Mouse (Mus musculus) thymus, postnatal 10 days (tissue): ENCODE data around the gene Utp20.
"Not testable (repeated sequence)": the region's sequence is repeated elsewhere in the genome, so short reads cannot be mapped to it uniquely, and the experiment has no call there.

Source experiments
- DNase-seq, 2 experiments: peaks; one replicate each; pipeline ENCODE4 v3.0.0; 2021; ENCODE audit warnings: low spot score in 2 of 2

Utp20 gene

DNA sequence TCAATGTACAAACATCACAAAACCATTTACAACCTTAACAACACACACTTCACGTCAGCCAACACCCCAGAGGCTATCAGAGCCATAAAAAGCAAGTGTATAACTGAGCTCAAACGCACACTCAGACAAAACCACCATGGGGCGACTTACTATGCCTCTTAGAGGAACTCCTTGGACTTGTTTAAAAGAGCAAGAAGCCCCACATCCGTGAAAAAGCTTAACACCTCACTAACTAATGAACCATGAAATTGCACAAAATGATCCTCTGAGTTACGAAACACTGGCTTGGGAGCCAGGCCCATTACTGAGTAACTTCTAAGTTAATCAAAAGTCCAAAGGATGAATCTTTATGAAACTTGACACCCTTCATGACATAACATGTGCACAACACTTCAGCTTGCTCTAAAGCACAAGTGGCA lies 42.1 kb downstream of the Utp20 start:
- DNase-seq, result no peak

DNA sequence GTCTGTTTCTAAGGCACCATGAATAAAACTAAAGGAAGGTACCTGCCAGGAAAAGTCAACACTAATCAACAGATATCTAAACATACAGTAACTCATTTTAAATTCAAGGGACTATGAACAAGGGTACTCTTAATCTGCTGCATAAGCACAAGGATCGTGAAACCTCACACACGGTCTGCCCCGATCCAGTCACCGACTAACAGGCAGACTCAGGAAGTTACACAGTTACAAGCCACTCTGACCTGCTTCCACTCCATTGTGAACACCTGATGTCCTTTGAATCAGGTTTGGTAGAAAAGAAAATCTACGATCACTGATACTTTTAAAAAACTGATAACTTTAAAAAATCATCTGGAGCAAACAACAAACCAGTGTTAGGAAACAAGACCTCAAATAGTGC lies 42.7 kb downstream of the Utp20 start:
- no peak for DNase-seq

DNA sequence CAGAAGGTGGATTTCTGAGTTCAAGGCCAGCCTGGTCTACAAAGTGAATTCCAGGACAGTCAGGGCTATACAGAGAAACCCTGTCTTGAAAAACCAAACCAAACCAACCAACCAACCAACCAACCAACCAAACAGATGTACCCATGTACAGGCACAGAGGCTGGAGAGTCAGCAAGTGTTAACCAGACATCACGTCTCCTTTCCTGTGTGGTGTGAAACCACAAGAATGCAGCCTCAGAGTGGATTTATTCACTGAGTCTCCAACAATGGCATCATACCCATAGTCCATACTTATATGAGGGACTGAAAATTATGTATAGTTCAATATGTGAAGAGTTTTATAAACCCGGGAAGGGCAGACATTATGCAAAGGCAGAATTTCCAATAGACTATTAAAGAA lies 43.5 kb downstream of the Utp20 start:
- not testable (repeated sequence) for DNase-seq

DNA sequence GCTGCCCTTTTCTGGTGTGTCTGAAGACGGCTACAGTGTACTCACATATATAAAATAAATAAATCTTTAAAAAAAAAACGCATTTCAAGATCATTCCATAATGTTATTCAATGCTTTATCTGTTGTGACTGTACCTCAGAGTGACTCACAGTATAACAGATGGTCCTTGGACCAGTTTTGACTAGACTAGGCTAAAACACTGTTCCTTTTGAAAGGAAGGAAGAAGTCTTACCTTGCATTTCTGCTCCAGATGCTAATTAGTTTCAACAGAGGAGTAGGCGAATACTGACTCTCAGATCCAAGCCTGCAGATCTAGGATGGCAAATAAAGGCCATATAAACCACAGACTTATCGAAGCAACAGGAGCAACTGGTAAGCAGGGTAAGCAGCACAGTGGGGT lies 45.9 kb downstream of the Utp20 start:
- DNase-seq, result no peak

DNA sequence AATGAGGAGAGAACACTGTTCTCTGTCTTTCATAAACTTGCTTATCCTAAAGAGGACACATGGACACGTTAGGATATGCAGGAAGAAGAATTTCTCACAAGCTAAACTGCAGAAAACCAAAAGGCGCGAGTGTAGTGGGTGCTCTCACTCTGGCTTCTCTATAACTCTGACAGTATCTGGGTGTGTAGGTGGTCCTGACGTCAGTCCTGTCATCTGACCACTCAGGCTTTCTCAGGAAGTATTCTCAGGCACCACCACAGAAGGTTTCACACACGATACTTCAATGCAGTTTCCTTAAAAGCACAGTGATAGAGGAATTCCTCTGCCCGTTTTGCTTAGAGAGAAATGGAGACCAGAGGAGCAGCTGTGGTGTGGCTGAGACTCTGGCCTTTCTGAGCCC lies 50.4 kb downstream of the Utp20 start:
- no peak for DNase-seq

DNA sequence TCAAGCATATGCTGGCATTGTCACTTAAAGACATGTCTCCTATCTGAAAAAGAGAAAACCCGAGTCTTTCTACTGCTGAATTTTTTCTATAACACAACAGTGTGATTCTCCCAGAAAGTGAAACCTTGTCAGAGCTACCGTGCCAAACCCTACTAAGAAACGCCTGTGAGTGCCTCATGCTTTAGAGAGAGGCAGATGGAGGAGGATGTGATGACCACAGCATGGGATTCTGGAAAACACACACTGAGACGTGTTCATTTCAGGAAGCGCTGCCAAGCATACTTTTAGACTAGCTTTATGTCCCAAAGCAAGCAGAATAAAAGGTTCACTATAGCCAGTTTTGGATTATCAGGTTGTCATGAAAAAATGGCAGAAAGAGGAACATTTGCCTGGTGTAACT lies 53.6 kb downstream of the Utp20 start:
- not testable (repeated sequence) for DNase-seq

DNA sequence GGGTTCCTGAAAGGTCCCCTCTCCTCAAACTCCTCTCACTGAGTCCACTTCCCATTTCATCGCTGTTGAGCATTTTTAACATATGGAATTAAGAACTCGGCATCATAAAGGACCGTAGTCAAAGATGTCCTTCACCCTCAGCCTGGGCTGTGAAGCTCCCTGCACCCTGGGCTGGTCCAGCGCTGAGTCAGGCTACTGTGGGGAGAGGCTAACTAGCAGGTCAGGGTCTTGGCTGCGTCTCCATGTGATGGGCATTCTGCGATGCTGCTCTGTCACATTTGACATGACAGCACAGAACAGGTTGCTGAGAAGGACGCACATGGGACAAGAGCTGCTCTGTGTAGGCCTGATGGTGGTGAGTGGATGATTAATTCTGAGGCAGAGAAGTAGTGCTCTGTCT lies 56.9 kb downstream of the Utp20 start:
- DNase-seq, result no peak

DNA sequence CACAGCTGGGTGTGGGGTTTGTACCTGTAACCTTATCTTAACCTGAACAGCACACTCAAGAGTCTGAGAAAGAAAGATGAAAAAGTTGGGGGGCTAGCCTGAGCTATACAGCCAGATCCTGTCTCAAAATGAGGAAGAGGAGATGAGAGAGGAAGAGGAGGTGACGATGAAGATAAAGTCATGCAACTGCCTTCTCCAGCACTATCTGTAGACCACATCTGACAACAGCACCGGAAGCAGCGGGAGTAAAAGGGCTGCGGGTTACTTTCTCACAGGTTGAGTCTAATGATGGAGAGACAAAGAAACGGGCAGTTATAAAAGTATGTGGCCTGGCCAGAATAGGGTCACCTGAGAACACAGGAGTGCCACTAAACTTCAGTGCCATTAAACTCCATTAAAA lies 57.6 kb downstream of the Utp20 start:
- DNase-seq, result no peak

DNA sequence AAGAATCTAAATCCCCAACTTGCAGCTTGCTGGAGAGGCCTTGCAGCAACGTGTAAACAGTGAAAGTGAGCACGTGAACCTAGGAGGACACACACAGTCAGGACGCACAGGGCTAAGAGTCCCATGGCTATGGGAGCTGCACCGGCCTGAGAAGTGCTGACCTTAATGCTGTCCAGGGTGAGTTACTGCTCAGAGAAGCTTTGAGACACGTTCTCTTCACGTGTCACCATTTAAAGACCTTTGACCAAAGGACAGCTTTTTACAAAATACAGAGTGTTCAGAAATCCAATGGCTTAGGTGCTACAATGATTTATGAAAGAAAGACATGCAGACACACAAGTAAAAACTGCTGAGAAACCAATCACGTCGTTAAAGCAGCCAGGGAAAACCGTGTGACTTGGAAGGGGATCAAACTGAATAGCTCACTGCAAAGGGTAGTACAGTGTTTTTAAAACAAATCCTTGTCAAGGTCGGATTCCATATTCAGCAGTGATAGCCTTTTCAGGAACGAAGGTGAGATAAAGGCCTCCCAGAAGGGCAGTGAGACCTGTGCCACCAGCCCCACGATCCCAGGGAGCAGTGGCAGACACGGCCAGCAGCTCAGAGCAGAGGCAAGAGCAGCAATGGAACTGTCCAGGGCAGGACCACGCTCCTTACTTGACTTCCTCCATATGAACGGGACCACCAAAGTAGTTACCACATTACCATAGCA lies 61.0 kb downstream of the Utp20 start:
- DNase-seq, result no peak

DNA sequence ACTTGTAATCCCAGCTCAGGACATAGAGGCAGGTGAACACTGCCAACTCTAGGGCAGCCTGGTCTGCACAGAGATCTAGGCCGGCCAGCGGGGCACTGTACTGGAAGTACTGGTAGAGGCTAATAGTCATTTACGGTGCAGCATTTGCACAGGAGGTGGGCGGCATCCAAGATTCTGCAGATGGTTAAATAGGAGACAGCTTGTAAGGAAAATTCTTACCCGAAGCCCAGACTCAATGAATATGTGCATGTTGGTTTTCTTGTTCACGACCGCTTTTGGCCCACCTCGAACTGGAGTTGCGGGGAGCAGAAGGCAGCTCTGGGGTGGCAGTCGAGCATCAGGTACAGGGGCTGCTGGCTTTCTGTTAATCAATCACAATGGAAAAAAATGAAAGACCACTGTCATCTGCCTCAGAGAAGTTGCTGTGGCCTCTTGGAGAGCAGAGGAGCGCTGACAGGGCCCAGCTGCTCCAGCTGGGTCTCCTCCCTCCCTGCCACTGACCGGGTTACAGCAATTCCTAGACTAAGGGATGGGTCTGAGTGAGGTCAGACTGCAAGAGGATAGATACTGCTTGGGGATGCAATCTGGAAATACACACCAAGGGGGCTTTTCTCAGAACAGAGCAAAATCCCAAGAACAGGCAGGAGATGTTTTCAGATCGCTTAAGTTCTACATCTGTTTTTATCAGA lies 64.9 kb downstream of the Utp20 start:
- no peak for DNase-seq

DNA sequence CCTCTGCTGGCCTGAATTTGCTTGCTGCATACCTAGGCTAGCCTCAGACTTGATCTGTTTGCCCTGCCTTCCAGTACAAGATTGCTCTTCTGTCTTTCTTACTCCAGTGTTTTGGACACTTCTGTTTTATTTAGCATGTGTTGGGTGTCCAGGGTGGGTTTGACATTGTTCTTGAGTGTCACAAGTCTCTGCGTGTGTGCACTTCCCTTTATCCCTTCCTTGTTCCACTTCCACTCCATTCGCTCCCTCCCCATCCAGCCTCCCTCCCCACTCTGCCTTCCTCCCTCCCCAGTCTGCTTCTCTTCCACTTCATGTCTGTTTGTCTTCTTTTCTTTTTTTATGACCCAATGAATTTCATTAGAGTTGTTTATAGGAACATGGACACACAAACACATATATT lies 85.2 kb downstream of the Utp20 start:
- DNase-seq, result no peak

DNA sequence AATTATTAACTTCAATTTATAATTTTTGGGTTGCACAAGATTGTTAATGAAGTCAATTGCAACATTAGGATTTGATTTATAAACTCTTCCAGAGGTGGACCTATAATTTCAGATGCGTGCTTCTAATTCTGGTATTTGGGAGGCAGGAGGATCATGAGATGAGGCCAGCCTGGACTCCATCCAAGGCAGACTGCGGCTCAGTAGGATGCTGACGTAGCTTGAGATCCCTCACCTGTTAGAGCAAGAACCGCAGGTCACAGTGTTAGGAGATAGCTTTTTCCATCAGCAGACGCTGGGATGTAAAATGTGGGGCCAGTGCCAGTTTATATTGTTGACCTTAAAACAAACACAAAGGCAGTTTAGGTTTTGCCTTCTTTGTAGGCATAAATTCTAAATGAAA lies 85.8 kb downstream of the Utp20 start:
- no peak for DNase-seq

DNA sequence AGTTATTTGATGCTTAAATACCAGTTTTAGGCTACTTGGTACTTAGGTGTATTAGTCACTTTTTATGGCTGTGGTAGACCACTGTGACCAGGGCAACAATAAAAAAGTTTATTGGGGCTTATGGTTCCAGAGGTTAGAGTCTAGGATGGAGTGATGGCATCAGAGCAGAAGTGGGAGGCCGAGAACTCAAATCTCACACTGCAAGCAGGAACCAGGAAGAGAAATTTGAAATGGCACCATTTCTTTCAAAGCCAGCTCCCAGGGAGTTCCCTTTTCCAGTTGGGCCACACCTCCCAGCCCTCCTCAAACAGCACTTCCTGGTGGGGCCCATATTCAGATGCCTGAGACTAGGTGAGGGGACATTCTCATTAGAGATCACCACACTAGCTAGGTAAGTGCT lies 86.8 kb downstream of the Utp20 start:
- DNase-seq, result no peak

DNA sequence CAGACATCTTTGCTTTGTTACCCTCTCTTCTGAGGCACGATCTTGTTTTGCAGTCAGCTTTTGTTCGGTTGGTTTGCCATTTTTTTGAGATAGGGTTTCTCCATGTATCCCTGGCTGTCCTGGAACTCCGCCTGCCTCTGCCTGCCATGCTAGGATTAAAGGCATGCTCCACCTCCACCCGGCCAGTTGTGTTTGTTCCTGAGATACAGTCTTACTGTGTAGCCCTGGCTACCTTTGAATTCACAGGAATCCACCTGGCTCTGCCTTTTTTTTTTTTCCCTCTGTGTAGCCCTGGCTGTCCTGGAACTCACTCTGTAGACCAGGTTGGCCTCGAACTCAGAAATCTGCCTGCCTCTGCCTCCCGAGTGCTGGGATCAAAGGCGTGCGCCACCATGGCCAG lies 87.5 kb downstream of the Utp20 start:
- not testable (repeated sequence) for DNase-seq

DNA sequence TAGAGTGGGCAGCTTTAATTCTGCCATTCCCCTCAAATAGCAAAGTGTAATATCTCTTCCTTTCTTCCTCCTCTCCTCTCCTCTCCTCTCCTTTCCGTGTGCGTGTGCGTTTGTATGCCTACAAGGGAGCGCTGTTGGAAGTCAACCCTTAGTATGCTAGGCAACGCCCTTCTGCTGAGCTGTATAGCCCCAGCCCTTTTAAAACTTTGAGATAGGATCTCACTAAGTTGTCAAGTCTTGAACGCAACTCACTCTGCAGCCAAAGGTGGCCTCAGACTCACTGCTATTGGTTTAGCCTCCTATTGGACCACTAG lies 94.3 kb downstream of the Utp20 start:
- DNase-seq, result no peak

DNA sequence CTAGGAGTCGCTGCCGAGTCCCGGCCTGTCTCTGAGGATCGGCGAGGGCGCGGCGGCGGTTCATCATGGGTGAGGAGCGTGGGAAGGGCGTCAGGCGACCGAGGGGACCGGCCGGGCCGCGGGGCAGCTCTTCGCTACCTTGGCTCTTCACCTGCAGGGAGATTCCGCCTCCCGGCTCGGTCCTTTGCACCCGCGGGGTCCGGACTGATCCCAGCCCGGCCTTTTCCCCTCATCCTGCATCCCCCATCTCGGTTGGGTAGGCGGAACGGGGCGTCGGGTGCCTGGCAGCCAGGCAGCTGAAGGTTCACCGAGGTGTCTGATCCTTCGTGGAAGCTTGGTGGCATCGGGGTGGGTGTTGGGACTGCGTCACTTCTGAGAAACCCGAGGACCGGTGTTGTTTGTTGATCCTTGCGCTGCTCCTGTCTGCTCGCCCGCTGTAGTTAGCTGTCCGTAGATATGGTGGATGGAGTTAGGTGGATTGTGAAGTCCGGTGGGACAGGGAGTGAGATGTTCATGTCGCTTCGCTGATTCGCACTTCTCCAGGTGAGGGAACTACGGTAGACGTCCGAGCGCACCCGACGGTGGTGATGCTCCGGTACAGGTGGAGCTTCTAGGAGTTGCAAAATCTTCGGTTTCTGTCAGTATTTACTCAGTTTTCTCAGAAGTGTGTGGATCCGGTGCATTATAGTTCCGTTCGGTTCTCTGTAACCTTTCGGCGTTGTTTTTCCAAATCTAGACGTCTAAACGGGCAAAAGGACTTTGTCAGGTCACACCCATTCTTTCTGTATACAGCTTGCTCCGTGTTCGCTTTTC lies 94.9 kb downstream of the Utp20 start:
- DNase-seq, result no peak

DNA sequence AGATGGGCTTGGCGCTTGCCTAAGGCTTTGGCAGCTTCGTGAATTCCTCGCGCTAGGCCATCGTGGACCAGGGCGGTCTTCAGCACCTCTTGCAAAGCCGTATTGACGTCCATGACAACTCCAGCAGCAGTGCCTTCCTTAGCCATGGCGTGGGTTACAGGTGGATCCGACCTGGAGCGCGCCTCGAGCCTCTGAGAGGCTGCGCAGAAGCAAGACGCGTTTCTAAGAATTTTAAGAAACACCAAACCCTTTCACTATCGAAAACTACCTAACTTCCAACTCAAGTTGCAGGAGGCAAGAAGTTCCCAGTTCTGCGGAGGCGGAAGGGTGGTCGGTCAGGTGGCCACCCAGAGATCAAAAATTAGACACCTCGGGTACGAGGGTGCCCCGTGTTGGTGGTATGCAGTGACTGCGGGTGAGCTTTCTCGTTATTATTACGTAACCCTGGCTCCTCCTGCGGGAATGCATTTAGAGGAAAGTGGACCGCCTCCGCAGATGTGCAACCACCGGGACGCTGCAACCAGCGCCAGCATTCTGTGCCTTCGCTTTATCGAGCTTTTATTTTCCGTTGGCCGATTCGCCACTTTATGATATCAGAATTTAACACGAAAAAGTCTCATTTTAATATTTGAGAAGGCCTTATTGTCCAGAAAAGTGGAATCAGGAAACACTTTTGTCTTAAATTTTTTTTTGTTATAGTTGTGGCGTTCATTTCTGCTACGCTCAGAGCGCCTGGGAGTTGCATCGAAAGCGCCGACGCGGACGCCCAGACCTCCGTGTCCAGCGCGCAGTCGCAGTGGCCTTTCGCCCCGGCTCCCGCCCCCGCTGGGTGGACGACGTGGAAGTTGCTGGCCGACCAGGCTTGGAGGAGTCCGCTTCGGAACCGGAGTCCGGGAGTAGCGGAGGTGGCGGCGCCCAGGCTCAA lies 95.8 kb downstream of the Utp20 start, which contains the start of gene Arl1:
Gene Arl1, plus strand, starts transcription at position 288 of the 925 bp plus-strand sequence.
- DNase-seq, result peak; percentile 69 to 79

DNA sequence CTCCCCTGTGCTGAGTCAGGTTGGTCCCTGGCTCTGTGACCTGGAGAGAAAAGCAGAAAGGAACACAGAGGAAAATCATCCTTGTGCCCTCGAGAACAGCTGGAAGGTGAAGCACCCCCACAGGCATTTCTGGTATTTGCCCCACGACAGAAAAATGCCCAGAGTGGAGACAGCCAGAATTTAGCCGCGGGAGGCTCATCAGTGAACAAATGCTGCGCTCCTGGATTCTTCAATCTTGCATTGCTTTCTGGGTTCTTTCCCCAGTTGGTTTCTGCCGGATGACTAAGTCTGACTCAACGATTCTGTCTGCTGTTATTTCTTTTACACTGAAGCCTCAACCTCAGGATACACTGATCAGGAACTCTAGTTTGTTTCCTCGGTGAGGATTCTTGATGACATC lies 98.4 kb downstream of the Utp20 start:
- DNase-seq, result no peak

DNA sequence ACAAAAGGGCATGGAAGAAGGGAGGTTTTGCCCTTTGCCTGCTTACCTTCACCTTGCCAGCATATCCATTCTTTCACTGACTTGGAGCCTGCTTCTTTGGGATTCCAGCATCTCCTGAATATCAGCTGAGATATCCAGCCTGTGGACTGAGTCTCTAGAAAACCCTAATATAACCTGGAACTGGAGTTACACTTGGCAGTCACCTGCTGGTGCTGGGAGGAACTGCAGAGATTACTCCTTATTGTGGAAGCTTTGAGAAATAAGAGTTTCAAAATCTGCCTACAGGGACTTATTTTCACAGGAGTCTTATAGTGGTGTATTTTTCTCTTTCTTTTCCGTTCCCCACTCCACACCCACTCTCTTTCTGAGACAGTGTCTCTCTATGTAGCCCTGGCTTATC lies 99.5 kb downstream of the Utp20 start:
- peak in 1 of 2 experiments; percentile 35 for DNase-seq

DNA sequence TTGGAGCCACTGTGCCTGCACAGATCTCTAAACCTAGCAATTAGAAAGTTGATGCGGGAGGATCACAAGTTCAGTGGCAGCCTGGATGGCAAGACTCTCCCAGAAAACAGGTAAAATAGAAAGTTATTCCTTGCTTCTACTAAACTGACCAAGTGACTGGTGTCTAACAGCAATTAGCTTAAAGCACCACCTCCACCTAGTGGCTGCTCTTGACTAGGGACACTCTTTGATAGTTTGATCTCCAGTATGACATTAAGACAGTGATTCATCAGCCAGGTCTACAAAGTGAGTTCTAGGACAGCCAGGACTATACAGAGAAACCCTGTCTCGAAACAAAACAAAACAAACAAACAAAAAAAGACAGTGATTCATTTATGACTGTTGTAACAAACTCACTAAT lies 101.3 kb downstream of the Utp20 start:
- no peak for DNase-seq

DNA sequence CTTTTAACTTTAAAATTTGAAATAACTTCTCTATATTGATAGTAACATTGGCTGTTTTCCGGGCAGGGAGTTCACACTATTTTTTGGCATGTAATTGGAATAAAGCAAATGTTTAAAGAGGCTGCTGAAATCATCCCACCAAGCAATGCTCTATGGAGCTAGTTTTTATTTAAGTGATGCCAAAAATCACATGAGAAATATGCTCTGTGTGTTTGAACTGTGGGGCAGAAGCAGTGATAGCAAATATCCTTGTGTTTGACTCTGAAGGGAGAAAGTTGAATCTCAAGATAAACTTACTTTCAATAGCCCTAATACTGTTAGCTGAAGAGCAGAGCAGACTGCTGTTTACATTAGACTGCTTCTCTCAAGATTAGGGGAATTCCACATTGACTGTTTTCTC lies 107.0 kb downstream of the Utp20 start:
- DNase-seq, result no peak

DNA sequence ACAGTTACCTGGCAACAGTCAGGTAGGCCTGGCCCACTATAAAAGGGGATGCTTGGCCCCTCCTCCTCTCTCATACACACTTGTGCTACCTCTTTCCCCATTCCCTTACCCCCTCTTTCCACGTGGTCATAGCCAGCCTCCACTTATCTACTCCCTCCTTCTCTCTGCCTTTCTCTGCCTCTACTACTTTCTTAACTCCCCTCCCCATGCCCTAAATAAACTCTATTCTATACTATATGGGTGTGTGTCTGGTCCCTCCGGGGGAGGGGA lies 108.9 kb downstream of the Utp20 start:
- no peak for DNase-seq
